Mouse (Mus musculus): Measurements from ENCODE around the gene Gm28778. TPM values are rescaled to one million over a fixed set of nuclear protein-coding genes. Genes with fewer than 3 reads are reported as not detected.
"Not testable (repeated sequence)": the region's sequence is repeated elsewhere in the genome, so short reads cannot be mapped to it uniquely, and the experiment has no call there.

Gene Gm28778
- polyA plus RNA-seq (2014; fragmentation: Nextera tagmentation; extraction: Ambion mirVana): not detected in 2 replicates

DNA sequence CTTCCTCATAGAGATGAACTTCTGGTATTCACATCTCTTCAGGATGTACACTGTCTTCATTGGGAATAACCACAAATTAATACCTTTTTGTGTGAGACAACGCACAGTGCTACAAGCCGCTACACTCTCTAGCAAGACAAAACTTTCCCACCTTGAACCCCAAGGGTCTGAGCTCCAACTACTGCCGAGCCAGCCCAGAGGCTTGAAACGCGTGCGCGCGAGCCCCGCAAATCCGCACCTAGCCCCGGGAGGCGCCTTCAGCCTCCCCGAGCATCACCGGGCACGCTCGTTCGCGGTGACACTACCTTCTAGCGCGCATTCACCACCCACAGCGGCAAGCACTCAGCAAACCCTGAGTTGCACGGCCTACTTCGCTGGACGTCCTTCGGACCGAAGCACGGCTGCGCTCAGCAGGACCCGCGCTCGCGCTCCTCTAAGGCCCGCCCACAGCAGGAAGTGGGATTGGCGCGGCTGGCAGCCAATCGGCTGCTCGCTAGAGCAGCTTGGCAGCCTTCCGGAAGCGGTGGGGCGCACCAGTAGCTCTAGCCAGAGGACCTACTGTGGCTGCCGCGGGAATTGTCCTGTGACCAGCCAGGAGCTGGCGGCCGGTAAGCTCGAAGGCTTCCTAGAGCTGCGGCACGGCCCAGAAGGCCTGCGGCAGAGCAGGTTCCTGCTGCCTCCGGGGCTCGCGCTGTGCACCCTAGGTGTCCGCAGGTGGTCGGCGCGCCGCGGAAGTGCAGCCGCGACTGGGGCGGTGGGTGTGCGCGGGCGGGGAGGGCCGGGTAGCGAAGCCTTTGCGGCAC, at the start of gene Gm28778, which contains the start of the genes Pms1 and Ormdl1:
Gm28778 (plus strand) TSS at position 531 of the 803 bp plus-strand sequence.
Pms1 (minus strand) TSS at position 438 of the 803 bp plus-strand sequence.
Ormdl1 (plus strand) TSS at position 515 of the 803 bp plus-strand sequence.
- under 1% methylated on average over 66 of the region's 66 CpGs for WGBS
- peak; percentile 100 for ATAC-seq (replicated peaks; ENCODE audit: low FRiP score, low TSS enrichment, low read depth)
- no peaks in the 10 kb centered on the region for H3K27me3 ChIP-seq (replicated peaks; ENCODE audit: control insufficient read depth, insufficient read depth, low read length)

DNA sequence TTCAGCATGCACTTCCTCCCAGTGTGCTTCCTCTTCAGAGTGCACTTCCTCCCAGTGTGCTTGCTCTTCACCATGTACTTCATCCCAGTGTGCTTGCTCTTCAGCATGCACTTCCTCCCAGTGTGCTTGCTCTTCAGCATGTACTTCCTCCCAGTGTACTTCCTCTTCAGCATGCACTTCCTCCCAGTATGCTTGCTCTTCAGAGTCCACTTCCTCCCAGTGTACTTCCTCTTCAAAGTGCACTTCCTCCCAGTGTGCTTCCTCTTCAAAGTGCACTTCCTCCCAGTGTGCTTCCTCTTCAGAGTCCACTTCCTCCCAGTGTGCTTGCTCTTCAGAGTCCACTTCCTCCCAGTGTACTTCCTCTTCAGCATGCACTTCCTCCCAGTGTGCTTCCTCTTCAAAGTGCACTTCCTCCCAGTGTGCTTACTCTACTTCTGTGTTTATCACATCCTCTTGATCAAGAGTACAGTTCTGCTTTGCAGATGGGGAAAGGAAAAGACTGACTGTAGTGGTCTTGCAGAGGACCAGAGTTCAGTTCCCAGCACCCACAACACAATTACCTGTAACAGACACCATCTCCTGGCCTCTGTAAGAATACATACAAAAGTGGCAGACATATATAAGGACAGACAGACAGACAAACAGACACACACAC, 31.8 kb upstream of the Gm28778 start:
- not testable (repeated sequence) for ATAC-seq (replicated peaks; ENCODE audit: low FRiP score, low TSS enrichment, low read depth); H3K36me3 ChIP-seq (ENCODE audit: control insufficient read depth, insufficient read depth, low read length); H3K27ac ChIP-seq (ENCODE audit: low read depth); DNase-seq (ENCODE audit: low spot score); H3K9ac ChIP-seq (ENCODE audit: low read length); H3K9me3 ChIP-seq (ENCODE audit: control insufficient read depth, low read length); H3K4me2 ChIP-seq (ENCODE audit: low read length); H3K4me1 ChIP-seq (replicated peaks; ENCODE audit: control insufficient read depth, insufficient read depth, low read length); H3K4me3 ChIP-seq (ENCODE audit: low read depth, low read length); H3K27me3 ChIP-seq (replicated peaks; ENCODE audit: control insufficient read depth, insufficient read depth, low read length)

More for the DNA sequence above, at the start of gene Gm28778, which contains the start of the genes Pms1 and Ormdl1:
- H3K4me3 ChIP-seq (ENCODE audit: low read depth, low read length): peak within 1 kb of the TSS; percentile 83
- DNase-seq (ENCODE audit: low spot score): peak; percentile 98
- peak within 1 kb of the TSS; percentile 86 for H3K27ac ChIP-seq (ENCODE audit: low read depth)
- no peaks in the 10 kb centered on the region for H3K36me3 ChIP-seq (ENCODE audit: control insufficient read depth, insufficient read depth, low read length)
- no peaks in the 10 kb centered on the region for H3K4me1 ChIP-seq (replicated peaks; ENCODE audit: control insufficient read depth, insufficient read depth, low read length)
- peak within 1 kb of the TSS; percentile 69 for H3K9ac ChIP-seq (ENCODE audit: low read length)
- no peaks in the 10 kb centered on the region for H3K9me3 ChIP-seq (ENCODE audit: control insufficient read depth, low read length)
- H3K4me2 ChIP-seq (ENCODE audit: low read length): peak within 1 kb of the TSS; percentile 70

DNA sequence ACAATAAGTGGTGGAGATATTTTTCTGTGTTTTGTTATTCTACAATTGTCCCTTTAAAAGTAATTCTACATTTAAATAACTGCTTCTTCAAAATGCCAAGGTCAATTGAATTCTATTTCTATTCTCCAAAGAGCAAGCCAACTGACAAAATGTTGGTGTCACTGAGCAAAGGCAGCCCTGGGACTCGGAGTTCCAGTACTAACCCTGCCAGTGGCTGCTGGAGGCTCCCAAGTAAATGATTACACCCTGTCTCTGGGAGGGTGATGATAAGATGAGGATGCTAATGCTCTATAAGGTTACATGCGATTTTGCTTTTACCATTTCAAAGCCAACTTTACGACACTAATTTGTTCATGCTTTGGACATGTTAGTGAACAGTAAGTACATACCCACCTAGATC, 27.0 kb upstream of the Gm28778 start:
- Histone ChIP-seq H3K4me3 (ENCODE audit: low read depth, low read length) (no peak overlapping the region), H3K9ac (ENCODE audit: low read length) (no peak overlapping the region), H3K4me1 (replicated peaks; ENCODE audit: control insufficient read depth, insufficient read depth, low read length) (no peaks in the 10 kb centered on the region), H3K27me3 (replicated peaks; ENCODE audit: control insufficient read depth, insufficient read depth, low read length) (no peaks in the 10 kb centered on the region), H3K9me3 (ENCODE audit: control insufficient read depth, low read length) (no peaks in the 10 kb centered on the region), H3K36me3 (ENCODE audit: control insufficient read depth, insufficient read depth, low read length) (peaks cover 8% of the 10 kb centered on the region; the same call in 1 of the 2 replicates), H3K4me2 (ENCODE audit: low read length) (no peak overlapping the region), H3K27ac (ENCODE audit: low read depth) (no peak overlapping the region)
- WGBS: 81% methylated on average over 3 of the region's 3 CpGs
- DNase-seq (ENCODE audit: low spot score) (no peak), ATAC-seq (replicated peaks; ENCODE audit: low FRiP score, low TSS enrichment, low read depth) (no peak)

GRCm38 (mm10) chr1:53272646-53273045, 24.3 kb upstream of the Gm28778 start:
- Histone ChIP-seq H3K27ac (ENCODE audit: low read depth) (no peak overlapping the region), H3K36me3 (ENCODE audit: control insufficient read depth, insufficient read depth, low read length) (peaks cover 8% of the 10 kb centered on the region; the same call in 1 of the 2 replicates)
- no peak for DNase-seq (ENCODE audit: low spot score)

DNA sequence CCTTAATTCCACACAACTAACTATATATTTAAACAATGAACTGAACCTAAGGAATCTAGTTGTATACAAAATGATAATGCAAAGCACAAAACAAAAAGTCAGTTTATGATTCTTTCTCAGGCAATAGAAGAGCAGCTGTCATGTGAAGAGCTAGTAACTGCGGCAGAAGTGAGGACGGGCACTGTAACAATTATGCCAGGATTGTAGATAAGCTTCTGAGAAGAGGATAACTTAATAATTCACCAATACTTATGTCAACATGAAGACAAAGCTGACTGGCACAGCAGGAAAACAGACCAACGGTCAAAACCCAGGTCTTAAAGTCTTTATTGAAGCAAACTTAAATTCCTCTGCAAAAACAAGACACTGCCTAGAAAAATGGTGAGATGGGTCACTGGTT, 5.7 kb upstream of the Gm28778 start:
- H3K4me1 ChIP-seq (replicated peaks; ENCODE audit: control insufficient read depth, insufficient read depth, low read length): no peaks in the 10 kb centered on the region
- DNase-seq (ENCODE audit: low spot score) (no peak), ATAC-seq (replicated peaks; ENCODE audit: low FRiP score, low TSS enrichment, low read depth) (no peak)
- H3K9me3 ChIP-seq (ENCODE audit: control insufficient read depth, low read length): no peaks in the 10 kb centered on the region
- H3K27ac ChIP-seq (ENCODE audit: low read depth): no peak overlapping the region
- H3K4me3 ChIP-seq (ENCODE audit: low read depth, low read length): no peak overlapping the region
- 71% methylated on average over 3 of the region's 3 CpGs for WGBS
- H3K27me3 ChIP-seq (replicated peaks; ENCODE audit: control insufficient read depth, insufficient read depth, low read length): no peaks in the 10 kb centered on the region
- H3K36me3 ChIP-seq (ENCODE audit: control insufficient read depth, insufficient read depth, low read length): no peaks in the 10 kb centered on the region
- no peak overlapping the region for H3K9ac ChIP-seq (ENCODE audit: low read length)
- H3K4me2 ChIP-seq (ENCODE audit: low read length): no peak overlapping the region

More at GRCm38 (mm10) chr1:53272646-53273045, 24.3 kb upstream of the Gm28778 start:
- Histone ChIP-seq H3K4me3 (ENCODE audit: low read depth, low read length) (no peak overlapping the region), H3K9me3 (ENCODE audit: control insufficient read depth, low read length) (no peaks in the 10 kb centered on the region), H3K27me3 (replicated peaks; ENCODE audit: control insufficient read depth, insufficient read depth, low read length) (no peaks in the 10 kb centered on the region), H3K4me2 (ENCODE audit: low read length) (no peak overlapping the region), H3K4me1 (replicated peaks; ENCODE audit: control insufficient read depth, insufficient read depth, low read length) (no peaks in the 10 kb centered on the region), H3K9ac (ENCODE audit: low read length) (no peak overlapping the region)
- ATAC-seq (replicated peaks; ENCODE audit: low FRiP score, low TSS enrichment, low read depth): no peak

- Histone ChIP-seq H3K27ac (ENCODE audit: low read depth) (no peak overlapping the region), H3K27me3 (replicated peaks; ENCODE audit: control insufficient read depth, insufficient read depth, low read length) (no peaks in the 10 kb centered on the region), H3K4me2 (ENCODE audit: low read length) (no peak overlapping the region), H3K9me3 (ENCODE audit: control insufficient read depth, low read length) (no peaks in the 10 kb centered on the region), H3K4me1 (replicated peaks; ENCODE audit: control insufficient read depth, insufficient read depth, low read length) (no peaks in the 10 kb centered on the region), H3K9ac (ENCODE audit: low read length) (no peak overlapping the region), H3K4me3 (ENCODE audit: low read depth, low read length) (no peak overlapping the region), H3K36me3 (ENCODE audit: control insufficient read depth, insufficient read depth, low read length) (no peaks in the 10 kb centered on the region; the same call in 1 of the 2 replicates)
- WGBS: 84% methylated on average over 4 of the region's 4 CpGs
- DNase-seq (ENCODE audit: low spot score) (no peak), ATAC-seq (replicated peaks; ENCODE audit: low FRiP score, low TSS enrichment, low read depth) (no peak)
These were observed 3.6 kb downstream of the Gm28778 start for GRCm38 (mm10) chr1:53300506-53300905.

- ATAC-seq (replicated peaks; ENCODE audit: low FRiP score, low TSS enrichment, low read depth) (peak; percentile 96), DNase-seq (ENCODE audit: low spot score) (peak; percentile 92)
- no peaks in the 10 kb centered on the region for H3K9me3 ChIP-seq (ENCODE audit: control insufficient read depth, low read length)
- H3K4me2 ChIP-seq (ENCODE audit: low read length): peak within 1 kb of the TSS; percentile 55
- 2% methylated on average over 27 of the region's 27 CpGs for WGBS
- peak within 1 kb of the TSS; percentile 74 for H3K9ac ChIP-seq (ENCODE audit: low read length)
- H3K27me3 ChIP-seq (replicated peaks; ENCODE audit: control insufficient read depth, insufficient read depth, low read length): no peaks in the 10 kb centered on the region
- H3K36me3 ChIP-seq (ENCODE audit: control insufficient read depth, insufficient read depth, low read length): peaks cover 23% of the 10 kb centered on the region
- H3K4me3 ChIP-seq (ENCODE audit: low read depth, low read length): peak within 1 kb of the TSS; percentile 78
- peak within 1 kb of the TSS; percentile 89 for H3K27ac ChIP-seq (ENCODE audit: low read depth)
- H3K4me1 ChIP-seq (replicated peaks; ENCODE audit: control insufficient read depth, insufficient read depth, low read length): no peaks in the 10 kb centered on the region
These were observed 16.4 kb downstream of the Gm28778 start, which contains the start of gene Osgepl1 for GRCm38 (mm10) chr1:53312989-53313967. Gene Osgepl1 (plus strand): TSS chr1:53313624.
